Mouse (Mus musculus) forebrain, embryonic 14.5 days (tissue): ENCODE results near the gene Pdia6. TPM values are rescaled to one million over a fixed set of nuclear protein-coding genes. Genes with fewer than 3 reads are reported as not detected.
A peak's percentile ranks its signal among the peaks of the same experiment; 100 is the strongest.

Experiments used
- ATAC-seq: fragments of 200-750 bp; cut with Nextera tagmentation; 2 replicates; pipeline ENCODE4 v1.8.0; 2017; ENCODE audit warnings: mild to moderate bottlenecking, moderate library complexity
- DNase-seq: peaks from one replicate; pipeline ENCODE4 v3.0.0-alpha.2; 2015; ENCODE audit warnings: low spot score
- H3K27ac ChIP-seq: fragments of 300-500 bp; sonication (generic); 2 replicates; pipeline ENCODE4 v1.5.1; 2014; ENCODE audit warnings: low read depth, mild to moderate bottlenecking, control low read depth, low read length, moderate library complexity
- H3K27me3 ChIP-seq: fragments of 300-500 bp; sonication (generic); replicated peaks from 2 replicates; pipeline ENCODE4 v1.6.1; 2014; ENCODE audit warnings: low read length, control low read depth, mixed read lengths; ENCODE audit not compliant: control insufficient read depth, insufficient read depth
- H3K36me3 ChIP-seq: fragments of 300-500 bp; sonication (generic); 2 replicates; pipeline ENCODE4 v1.6.1; 2014; ENCODE audit warnings: low read length, control low read depth; ENCODE audit not compliant: control insufficient read depth, insufficient read depth
- H3K4me1 ChIP-seq: fragments of 300-500 bp; sonication (generic); 2 replicates; pipeline ENCODE4 v1.6.1; 2014; ENCODE audit warnings: antibody characterized with exemption, low read length, control low read depth; ENCODE audit not compliant: control insufficient read depth, insufficient read depth
- H3K4me2 ChIP-seq: fragments of 300-500 bp; sonication (generic); 2 replicates; pipeline ENCODE4 v1.6.1; 2014; ENCODE audit warnings: mild to moderate bottlenecking, control low read depth, low read length
- H3K4me3 ChIP-seq: fragments of 300-500 bp; sonication (generic); 2 replicates; pipeline ENCODE4 v1.5.1; 2014; ENCODE audit warnings: low read depth, low read length, control low read depth
- H3K9ac ChIP-seq: fragments of 300-500 bp; sonication (generic); 2 replicates; pipeline ENCODE4 v1.6.1; 2014; ENCODE audit warnings: mild to moderate bottlenecking, low read length, control low read depth, moderate library complexity
- H3K9me3 ChIP-seq: fragments of 300-500 bp; sonication (generic); replicated peaks from 2 replicates; pipeline ENCODE4 v1.6.1; 2016; ENCODE audit warnings: low read length, control low read depth, mixed read lengths; ENCODE audit not compliant: control insufficient read depth
- WGBS: fragments of 180-500 bp; shearing (Covaris S2); extraction: QIAGEN DNeasy Blood & Tissue Kit; methylation state at CpG from one replicate; pipeline ENCODE4 v1.1.7; 2014; 5-methylcytosine and 5-hydroxymethylcytosine counted together
- polyA plus RNA-seq: library from polyadenylated mRNA; unstranded; fragments of >200 nt; fragmentation: Nextera tagmentation; extraction: Ambion mirVana; gene quantifications from 2 replicates; pipeline ENCODE4 v1.2.1, GENCODE M21; 2014

Pdia6 gene
- polyA plus RNA-seq, 1 experiment from 2014 or later: 357 TPM

- 12% methylated on average over 16 of the region's 16 CpGs for WGBS
- H3K27ac ChIP-seq: no peak overlapping the region
- ATAC-seq: peak; percentile 60
Observed at GRCm38 (mm10) chr12:17310852-17311839, 44.8 kb downstream of the Pdia6 start.

GRCm38 (mm10) chr12:17316096-17316495, 49.8 kb downstream of the Pdia6 start:
- H3K4me1 ChIP-seq: 0 out of 2 replicates have a peak, but pooled peaks cover 2% of the 10 kb centered on the region
- no peaks in the 10 kb centered on the region for H3K27me3 ChIP-seq
- no peaks in the 10 kb centered on the region for H3K9me3 ChIP-seq
- ATAC-seq (no peak), DNase-seq (no peak)
- H3K36me3 ChIP-seq: no peaks in the 10 kb centered on the region
- no peak overlapping the region for H3K9ac ChIP-seq
- H3K27ac ChIP-seq: no peak overlapping the region
- WGBS: 86% methylated on average over 5 of the region's 5 CpGs
- H3K4me3 ChIP-seq: no peak overlapping the region
- H3K4me2 ChIP-seq: no peak overlapping the region

More at GRCm38 (mm10) chr12:17310852-17311839, 44.8 kb downstream of the Pdia6 start:
- Histone ChIP-seq H3K36me3 (no peaks in the 10 kb centered on the region), H3K4me2 (no peak overlapping the region), H3K27me3 (no peaks in the 10 kb centered on the region), H3K9ac (no peak overlapping the region), H3K4me3 (no peak overlapping the region), H3K4me1 (0 out of 2 replicates have a peak, but pooled peaks cover 6% of the 10 kb centered on the region), H3K9me3 (no peaks in the 10 kb centered on the region)
- peak; percentile 67 for DNase-seq

- no peaks in the 10 kb centered on the region for H3K9me3 ChIP-seq
- H3K27ac ChIP-seq: no peak overlapping the region
- H3K9ac ChIP-seq: no peak overlapping the region
- H3K36me3 ChIP-seq: no peaks in the 10 kb centered on the region
- H3K4me2 ChIP-seq: no peak overlapping the region
- no peaks in the 10 kb centered on the region for H3K27me3 ChIP-seq
- 80% methylated on average over 4 of the region's 4 CpGs for WGBS
- H3K4me3 ChIP-seq: no peak overlapping the region
- no peak for DNase-seq
- H3K4me1 ChIP-seq: no peaks in the 10 kb centered on the region
- no peak for ATAC-seq
Observed at GRCm38 (mm10) chr12:17317970-17318369, 51.6 kb downstream of the Pdia6 start.

GRCm38 (mm10) chr12:17318453-17318852, 52.1 kb downstream of the Pdia6 start:
- no peak for ATAC-seq
- no peak overlapping the region for H3K4me3 ChIP-seq
- no peaks in the 10 kb centered on the region; the same call in 1 of the 2 replicates for H3K27me3 ChIP-seq
- WGBS: 81% methylated on average over 3 of the region's 3 CpGs
- H3K36me3 ChIP-seq: no peaks in the 10 kb centered on the region
- no peak overlapping the region for H3K27ac ChIP-seq
- no peaks in the 10 kb centered on the region for H3K4me1 ChIP-seq
- no peak overlapping the region for H3K9ac ChIP-seq
- DNase-seq: no peak
- no peak overlapping the region for H3K4me2 ChIP-seq
- H3K9me3 ChIP-seq: no peaks in the 10 kb centered on the region

GRCm38 (mm10) chr12:17324549-17325470, 58.5 kb downstream of the Pdia6 start:
- Histone ChIP-seq H3K27ac (no peak overlapping the region), H3K36me3 (no peaks in the 10 kb centered on the region), H3K4me3 (peak overlapping the region; percentile 44), H3K27me3 (peaks cover 10% of the 10 kb centered on the region), H3K4me1 (no peaks in the 10 kb centered on the region), H3K9me3 (no peaks in the 10 kb centered on the region), H3K4me2 (peak overlapping the region; percentile 84), H3K9ac (peak overlapping the region; percentile 54)
- WGBS: 3% methylated on average over 51 of the region's 51 CpGs
- DNase-seq: peak; percentile 17
- ATAC-seq: peak; percentile 42; the same call in 1 of the 2 replicates

- H3K9me3 ChIP-seq: no peaks in the 10 kb centered on the region
- DNase-seq (no peak), ATAC-seq (no peak)
- H3K4me2 ChIP-seq: no peak within 1 kb of the TSS
- no peaks in the 10 kb centered on the region for H3K36me3 ChIP-seq
- no peak within 1 kb of the TSS for H3K27ac ChIP-seq
- H3K27me3 ChIP-seq: peaks cover 7% of the 10 kb centered on the region; the same call in 1 of the 2 replicates
- H3K9ac ChIP-seq: no peak within 1 kb of the TSS
- H3K4me3 ChIP-seq: no peak within 1 kb of the TSS
- WGBS: 79% methylated on average over 3 of the region's 3 CpGs
- no peaks in the 10 kb centered on the region for H3K4me1 ChIP-seq
Observed at GRCm38 (mm10) chr12:17329259-17329658, 62.9 kb downstream of the Pdia6 start, which contains the start of gene Atp6v1c2. Atp6v1c2 (minus strand) TSS chr12:17329359.

- ATAC-seq: no peak
- no peak overlapping the region for H3K9ac ChIP-seq
- H3K9me3 ChIP-seq: no peaks in the 10 kb centered on the region
- H3K4me3 ChIP-seq: no peak overlapping the region
- H3K4me2 ChIP-seq: no peak overlapping the region
- no peaks in the 10 kb centered on the region for H3K36me3 ChIP-seq
- WGBS: 41% methylated on average over 1 of the region's 1 CpGs
- no peak for DNase-seq
- H3K27ac ChIP-seq: no peak overlapping the region
- no peaks in the 10 kb centered on the region for H3K27me3 ChIP-seq
- no peaks in the 10 kb centered on the region for H3K4me1 ChIP-seq
Observed at GRCm38 (mm10) chr12:17333459-17333858, 67.1 kb downstream of the Pdia6 start.
